ENCODE assay signal across 16 mouse cellular contexts in genomic region chr7:99826096-99826495, GRCm38 (mm10). TPM values are rescaled to one million over a fixed set of nuclear protein-coding genes. Genes with fewer than 3 reads are reported as not detected.
A peak's percentile ranks its signal among the peaks of the same experiment; 100 is the strongest.
DNase-seq lines count a peak whose midpoint lies in the region; ATAC-seq and TF ChIP-seq lines count a peak whose summit lies in the region.
"Had no signal": no experiment of that assay in that cellular context is flagged by ENCODE, and none has a peak within 500 bp of the region (broad histone marks: within the 10 kb centered on the region; RNA-seq: fewer than 3 reads in every experiment).

No protein-coding gene starts in this region.

- peaks cover 21% of the 10 kb centered on the region for H3K4me1 ChIP-seq in heart, embryonic 16.5 days (ENCODE audit: control insufficient read depth, insufficient read depth, low read length)
- H3K4me1 ChIP-seq in thymus, adult 2 months (replicated peaks; ENCODE audit: control insufficient read depth, insufficient read depth, low read length) = peaks cover 37% of the 10 kb centered on the region
- H3K4me1 ChIP-seq in hindbrain, embryonic 10.5 days (replicated peaks) = peaks cover 13% of the 10 kb centered on the region
- H3K4me1 ChIP-seq: embryonic facial prominence, embryonic 12.5 days; neural tube, embryonic 12.5 days had no signal

- 55% methylated on average over 6 of the region's 6 CpGs for WGBS in heart, embryonic 16.5 days
- WGBS in thymus, adult 2 months = 87% methylated on average over 6 of the region's 6 CpGs
- WGBS in hindbrain, embryonic 10.5 days = 70% methylated on average over 6 of the region's 6 CpGs

- no peak for ATAC-seq in heart, embryonic 16.5 days (replicated peaks; ENCODE audit: extremely low read depth, insufficient read depth, low FRiP score)
- ATAC-seq: activated CD4-positive, CD25-positive, alpha-beta regulatory T cell, adult 4 months had no signal

- H3K36me3 ChIP-seq in heart, embryonic 16.5 days (ENCODE audit: control insufficient read depth, insufficient read depth) = no peaks in the 10 kb centered on the region
- no peaks in the 10 kb centered on the region for H3K36me3 ChIP-seq in thymus, adult 2 months (ENCODE audit: control insufficient read depth, insufficient read depth, low read length)
- no peaks in the 10 kb centered on the region for H3K36me3 ChIP-seq in hindbrain, embryonic 10.5 days
- H3K36me3 ChIP-seq: embryonic facial prominence, embryonic 12.5 days; neural tube, embryonic 12.5 days had no signal

- H3K4me3 ChIP-seq in heart, embryonic 16.5 days (ENCODE audit: low read length) = no peak overlapping the region
- no peak overlapping the region for H3K4me3 ChIP-seq in thymus, adult 2 months (ENCODE audit: control insufficient read depth, insufficient read depth, low read length)
- H3K4me3 ChIP-seq in hindbrain, embryonic 10.5 days = no peak overlapping the region
- H3K4me3 ChIP-seq: embryonic facial prominence, embryonic 12.5 days; neural tube, embryonic 12.5 days had no signal

- H3K9ac ChIP-seq in heart, embryonic 16.5 days (ENCODE audit: low read length) = no peak overlapping the region
- H3K9ac ChIP-seq: embryonic facial prominence, embryonic 12.5 days; hindbrain, embryonic 14.5 days; neural tube, embryonic 12.5 days had no signal

- DNase-seq in embryo, embryonic 10 days (ENCODE audit: low spot score) = peak; percentile 10
- DNase-seq in embryo, embryonic 10.5 days (ENCODE audit: low spot score) = no peak
- DNase-seq in heart, postnatal 10 days = no peak
- no peak for DNase-seq in thymus, adult 2 months
- no peak for DNase-seq in thymus, postnatal 10 days (ENCODE audit: low spot score in 2 of 2)
- no peak for DNase-seq in hindbrain, embryonic 10.5 days (ENCODE audit: low spot score)
- no peak for DNase-seq in left cerebral cortex, postnatal 4 days
- DNase-seq: cerebellum, postnatal 36 days; gastrocnemius, postnatal 14 days; kidney, adult 18-20 months; right cerebral cortex, postnatal 14 days had no signal

- no peak for TF ChIP-seq CTCF in thymus, adult 2 months (IDR thresholded peaks at IDR 0.05; ENCODE audit: borderline replicate concordance, control insufficient read depth, extremely low read depth, insufficient read depth, low read length, poor library complexity)

- intact Hi-C loops in heart, postnatal 10 days (cut with DNase I) = loop anchor here (5.0 kb wide), 1 partner anchor 36 kb away; the partner anchor contains the start of gene Spcs2
- intact Hi-C loops in left cerebral cortex, postnatal 4 days (cut with DNase I) = no loop called here

- H3K27ac ChIP-seq in heart, embryonic 16.5 days (ENCODE audit: low read length) = no peak overlapping the region
- peak overlapping the region; percentile 0; the same call in 1 of the 2 replicates for H3K27ac ChIP-seq in thymus, adult 2 months (ENCODE audit: control insufficient read depth, insufficient read depth, low read length)
- no peak overlapping the region for H3K27ac ChIP-seq in hindbrain, embryonic 10.5 days
- H3K27ac ChIP-seq: embryonic facial prominence, embryonic 12.5 days; hindbrain, embryonic 14.5 days; neural tube, embryonic 12.5 days had no signal

- no peak for TF ChIP-seq POLR2A in thymus, adult 2 months (IDR thresholded peaks at IDR 0.05; ENCODE audit: control insufficient read depth, extremely low read depth, insufficient read depth, low read length, poor library complexity)

- no peaks in the 10 kb centered on the region for H3K27me3 ChIP-seq in heart, embryonic 16.5 days (ENCODE audit: control insufficient read depth, insufficient read depth, low read length)
- no peaks in the 10 kb centered on the region for H3K27me3 ChIP-seq in thymus, adult 2 months (ENCODE audit: control insufficient read depth, insufficient read depth, low read length)
- no peaks in the 10 kb centered on the region for H3K27me3 ChIP-seq in hindbrain, embryonic 10.5 days (ENCODE audit: insufficient read depth, poor library complexity, severe bottlenecking)
- H3K27me3 ChIP-seq: embryonic facial prominence, embryonic 12.5 days; neural tube, embryonic 12.5 days had no signal

- H3K9me3 ChIP-seq in heart, embryonic 16.5 days (replicated peaks; ENCODE audit: control insufficient read depth, low read length) = no peaks in the 10 kb centered on the region
- no peaks in the 10 kb centered on the region for H3K9me3 ChIP-seq in hindbrain, embryonic 10.5 days
- H3K9me3 ChIP-seq: embryonic facial prominence, embryonic 12.5 days; neural tube, embryonic 12.5 days had no signal

- peak overlapping the region; percentile 5; the same call in 1 of the 2 replicates for H3K4me2 ChIP-seq in heart, embryonic 16.5 days (ENCODE audit: low read depth, low read length)
- H3K4me2 ChIP-seq: embryonic facial prominence, embryonic 12.5 days; hindbrain, embryonic 14.5 days; neural tube, embryonic 12.5 days had no signal

RNA-seq across cellular contexts. Expression of gene Neu3, which starts 2.1 kb away (rescaled TPM):
- 4.7 and 5.2 TPM in 2 replicates for polyA plus RNA-seq in heart, embryonic 16.5 days (2015; fragmentation: Nextera tagmentation; extraction: Ambion mirVana)
- total RNA-seq in heart, postnatal 10 days (2021) = 1 to 10 TPM; 4.0 to 4.3 TPM
- 32.1 and 49.1 TPM in 2 replicates for polyA plus RNA-seq in thymus, adult 2 months (2012; rRNA removed)
- polyA plus RNA-seq in hindbrain, embryonic 10.5 days (2016; fragmentation: Nextera tagmentation; extraction: Ambion mirVana) = 1.9 and 2.1 TPM in 2 replicates
- total RNA-seq in left cerebral cortex, postnatal 4 days (2021) = 1 to 10 TPM; 2.4 to 2.5 TPM

RNA-seq across cellular contexts. Expression of gene Xrra1, which starts 32.8 kb away (rescaled TPM):
- 0.12 and 0.46 TPM in 2 replicates for polyA plus RNA-seq in heart, embryonic 16.5 days (2015; fragmentation: Nextera tagmentation; extraction: Ambion mirVana)
- under 1 TPM in 1 of 2 experiments, not detected in 1; 0.10 TPM for total RNA-seq in heart, postnatal 10 days (2021)
- 26.0 and 36.9 TPM in 2 replicates for polyA plus RNA-seq in thymus, adult 2 months (2012; rRNA removed)
- polyA plus RNA-seq in hindbrain, embryonic 10.5 days (2016; fragmentation: Nextera tagmentation; extraction: Ambion mirVana) = 0.46 and 0.68 TPM in 2 replicates
- total RNA-seq in left cerebral cortex, postnatal 4 days (2021) = 1 to 10 TPM in 1 of 2 experiments, under 1 TPM in 1; 0.64 to 1.4 TPM

RNA-seq across cellular contexts. Expression of gene Spcs2, which starts 37.2 kb away (rescaled TPM):
- polyA plus RNA-seq in heart, embryonic 16.5 days (2015; fragmentation: Nextera tagmentation; extraction: Ambion mirVana) = 180 and 224 TPM in 2 replicates
- total RNA-seq in heart, postnatal 10 days (2021) = 10 to 100 TPM; 49.7 to 66.5 TPM
- polyA plus RNA-seq in thymus, adult 2 months (2012; rRNA removed) = 83.7 and 91.7 TPM in 2 replicates
- 352 and 393 TPM in 2 replicates for polyA plus RNA-seq in hindbrain, embryonic 10.5 days (2016; fragmentation: Nextera tagmentation; extraction: Ambion mirVana)
- 10 to 100 TPM; 83.1 to 90.7 TPM for total RNA-seq in left cerebral cortex, postnatal 4 days (2021)

Comparison
In these comparisons a context has a peak if more than half of its experiments do, and no peak if none do; other contexts are left out.
1. RNA of gene Xrra1, which starts 32.8 kb away (polyA plus RNA-seq): 26.0 to 36.9 TPM in thymus, adult 2 months; 0.46 to 0.68 TPM in hindbrain, embryonic 10.5 days and 0.12 to 0.46 TPM in heart, embryonic 16.5 days; every median in the first group is over 10 times any median in the second.